Mouse (Mus musculus): ENCODE results near the gene Tspan11. TPM values are rescaled to one million over a fixed set of nuclear protein-coding genes. Genes with fewer than 3 reads are reported as not detected.
A peak's percentile ranks its signal among the peaks of the same experiment; 100 is the strongest.

Tspan11 gene
- polyA plus RNA-seq, 1 experiment: 1.4 TPM

DNA sequence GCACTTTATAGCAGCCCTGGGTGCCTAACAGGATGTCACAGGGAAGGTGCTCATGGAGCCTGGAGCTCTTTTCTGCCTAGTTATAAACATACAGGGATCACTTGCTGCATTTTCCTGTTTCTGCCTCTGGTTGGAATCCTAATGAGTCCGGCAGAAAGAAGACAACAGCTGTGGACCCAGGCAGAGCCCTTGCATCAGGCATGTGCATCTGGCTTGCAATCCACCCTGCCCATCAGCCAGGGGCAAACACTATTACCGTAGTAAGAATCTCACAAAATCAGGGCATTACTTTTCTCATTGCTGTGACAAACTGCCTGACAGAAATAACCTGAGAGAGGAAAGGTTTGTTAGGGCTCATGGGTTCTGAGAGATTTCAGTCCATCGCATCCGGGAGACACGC lies 68.8 kb downstream of the Tspan11 start:
- Histone ChIP-seq H3K27me3 (ENCODE audit: control insufficient read depth, insufficient read depth, low read length) (no peaks in the 10 kb centered on the region), H3K4me3 (ENCODE audit: control insufficient read depth, insufficient read depth, low read length) (no peak overlapping the region), H3K4me1 (replicated peaks; ENCODE audit: control insufficient read depth, insufficient read depth, low read length) (no peaks in the 10 kb centered on the region), H3K27ac (ENCODE audit: control insufficient read depth, insufficient read depth, low read length) (no peak overlapping the region), H3K36me3 (ENCODE audit: control insufficient read depth, insufficient read depth, low read length) (no peaks in the 10 kb centered on the region)
- DNase-seq: no peak
- 47% methylated on average over 5 of the region's 5 CpGs for WGBS
- no peak for TF ChIP-seq POLR2A (IDR thresholded peaks at IDR 0.05; ENCODE audit: control insufficient read depth, extremely low read depth, insufficient read depth, low read length, poor library complexity)
- TF ChIP-seq CTCF (IDR thresholded peaks at IDR 0.05; ENCODE audit: borderline replicate concordance, control insufficient read depth, extremely low read depth, insufficient read depth, low read length, poor library complexity): no peak

GRCm38 (mm10) chr6:127960203-127960602 lies 72.8 kb downstream of the Tspan11 start:
- H3K27me3 ChIP-seq (ENCODE audit: control insufficient read depth, insufficient read depth, low read length): no peaks in the 10 kb centered on the region
- no peaks in the 10 kb centered on the region for H3K36me3 ChIP-seq (ENCODE audit: control insufficient read depth, insufficient read depth, low read length)
- DNase-seq: no peak
- WGBS: 90% methylated on average over 1 of the region's 1 CpGs
- no peaks in the 10 kb centered on the region for H3K4me1 ChIP-seq (replicated peaks; ENCODE audit: control insufficient read depth, insufficient read depth, low read length)
- no peak overlapping the region for H3K27ac ChIP-seq (ENCODE audit: control insufficient read depth, insufficient read depth, low read length)
- TF ChIP-seq POLR2A (IDR thresholded peaks at IDR 0.05; ENCODE audit: control insufficient read depth, extremely low read depth, insufficient read depth, low read length, poor library complexity): no peak
- no peak for TF ChIP-seq CTCF (IDR thresholded peaks at IDR 0.05; ENCODE audit: borderline replicate concordance, control insufficient read depth, extremely low read depth, insufficient read depth, low read length, poor library complexity)
- H3K4me3 ChIP-seq (ENCODE audit: control insufficient read depth, insufficient read depth, low read length): no peak overlapping the region

GRCm38 (mm10) chr6:127965497-127965896 lies 78.1 kb downstream of the Tspan11 start:
- TF ChIP-seq CTCF (IDR thresholded peaks at IDR 0.05; ENCODE audit: borderline replicate concordance, control insufficient read depth, extremely low read depth, insufficient read depth, low read length, poor library complexity): no peak
- no peak for TF ChIP-seq POLR2A (IDR thresholded peaks at IDR 0.05; ENCODE audit: control insufficient read depth, extremely low read depth, insufficient read depth, low read length, poor library complexity)
- Histone ChIP-seq H3K27me3 (ENCODE audit: control insufficient read depth, insufficient read depth, low read length) (no peaks in the 10 kb centered on the region), H3K36me3 (ENCODE audit: control insufficient read depth, insufficient read depth, low read length) (no peaks in the 10 kb centered on the region), H3K4me3 (ENCODE audit: control insufficient read depth, insufficient read depth, low read length) (no peak overlapping the region), H3K4me1 (replicated peaks; ENCODE audit: control insufficient read depth, insufficient read depth, low read length) (no peaks in the 10 kb centered on the region; the same call in 1 of the 2 replicates), H3K27ac (ENCODE audit: control insufficient read depth, insufficient read depth, low read length) (no peak overlapping the region)
- WGBS: 97% methylated on average over 8 of the region's 8 CpGs
- DNase-seq: no peak

GRCm38 (mm10) chr6:127969709-127970108 lies 82.3 kb downstream of the Tspan11 start:
- TF ChIP-seq POLR2A (IDR thresholded peaks at IDR 0.05; ENCODE audit: control insufficient read depth, extremely low read depth, insufficient read depth, low read length, poor library complexity) (no peak), CTCF (IDR thresholded peaks at IDR 0.05; ENCODE audit: borderline replicate concordance, control insufficient read depth, extremely low read depth, insufficient read depth, low read length, poor library complexity) (no peak)

GRCm38 (mm10) chr6:127970120-127970519 lies 82.7 kb downstream of the Tspan11 start:
- no peaks in the 10 kb centered on the region for H3K36me3 ChIP-seq (ENCODE audit: control insufficient read depth, insufficient read depth, low read length)
- no peaks in the 10 kb centered on the region; the same call in 1 of the 2 replicates for H3K4me1 ChIP-seq (replicated peaks; ENCODE audit: control insufficient read depth, insufficient read depth, low read length)
- no peak overlapping the region for H3K4me3 ChIP-seq (ENCODE audit: control insufficient read depth, insufficient read depth, low read length)
- 11% methylated on average over 7 of the region's 7 CpGs for WGBS
- no peak overlapping the region for H3K27ac ChIP-seq (ENCODE audit: control insufficient read depth, insufficient read depth, low read length)
- no peak for TF ChIP-seq POLR2A (IDR thresholded peaks at IDR 0.05; ENCODE audit: control insufficient read depth, extremely low read depth, insufficient read depth, low read length, poor library complexity)
- TF ChIP-seq CTCF (IDR thresholded peaks at IDR 0.05; ENCODE audit: borderline replicate concordance, control insufficient read depth, extremely low read depth, insufficient read depth, low read length, poor library complexity): peak; percentile 87; the same call in 1 of the 2 replicates
- H3K27me3 ChIP-seq (ENCODE audit: control insufficient read depth, insufficient read depth, low read length): no peaks in the 10 kb centered on the region
- peak; percentile 75 for DNase-seq

More at GRCm38 (mm10) chr6:127969709-127970108, 82.3 kb downstream of the Tspan11 start:
- Histone ChIP-seq H3K4me3 (ENCODE audit: control insufficient read depth, insufficient read depth, low read length) (no peak overlapping the region), H3K27me3 (ENCODE audit: control insufficient read depth, insufficient read depth, low read length) (no peaks in the 10 kb centered on the region), H3K27ac (ENCODE audit: control insufficient read depth, insufficient read depth, low read length) (no peak overlapping the region), H3K4me1 (replicated peaks; ENCODE audit: control insufficient read depth, insufficient read depth, low read length) (no peaks in the 10 kb centered on the region; the same call in 1 of the 2 replicates), H3K36me3 (ENCODE audit: control insufficient read depth, insufficient read depth, low read length) (no peaks in the 10 kb centered on the region)
- no peak for DNase-seq
- 85% methylated on average over 7 of the region's 7 CpGs for WGBS

- Histone ChIP-seq H3K27ac (ENCODE audit: control insufficient read depth, insufficient read depth, low read length) (no peak overlapping the region), H3K27me3 (ENCODE audit: control insufficient read depth, insufficient read depth, low read length) (no peaks in the 10 kb centered on the region), H3K36me3 (ENCODE audit: control insufficient read depth, insufficient read depth, low read length) (no peaks in the 10 kb centered on the region), H3K4me1 (replicated peaks; ENCODE audit: control insufficient read depth, insufficient read depth, low read length) (no peaks in the 10 kb centered on the region; the same call in 1 of the 2 replicates), H3K4me3 (ENCODE audit: control insufficient read depth, insufficient read depth, low read length) (no peak overlapping the region)
- no peak for DNase-seq
- WGBS: 90% methylated on average over 5 of the region's 5 CpGs
- TF ChIP-seq CTCF (IDR thresholded peaks at IDR 0.05; ENCODE audit: borderline replicate concordance, control insufficient read depth, extremely low read depth, insufficient read depth, low read length, poor library complexity): no peak
- no peak for TF ChIP-seq POLR2A (IDR thresholded peaks at IDR 0.05; ENCODE audit: control insufficient read depth, extremely low read depth, insufficient read depth, low read length, poor library complexity)
Measured at GRCm38 (mm10) chr6:127970848-127971247, 83.5 kb downstream of the Tspan11 start.

DNA sequence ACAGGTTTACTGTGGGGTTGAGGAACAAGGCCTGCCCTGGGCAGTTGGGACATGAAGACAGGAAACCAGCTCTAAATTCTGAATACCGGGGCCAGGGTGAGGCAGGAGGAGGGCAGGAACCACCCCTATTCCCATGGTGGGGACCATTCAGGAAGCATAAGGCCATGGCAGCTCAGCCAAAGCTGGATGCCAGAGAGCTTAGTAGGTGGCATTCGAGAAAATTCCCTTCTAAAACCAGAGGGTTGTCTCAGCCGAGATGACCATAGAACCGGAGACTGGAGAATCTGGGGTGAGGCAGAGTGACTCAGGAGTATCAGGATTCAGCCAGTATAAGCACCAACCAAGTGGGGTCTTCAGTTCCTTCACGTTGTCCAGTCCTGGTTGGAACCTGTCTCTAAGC lies 84.5 kb downstream of the Tspan11 start:
- no peak for DNase-seq
- 91% methylated on average over 5 of the region's 5 CpGs for WGBS
- no peaks in the 10 kb centered on the region; the same call in 1 of the 2 replicates for H3K4me1 ChIP-seq (replicated peaks; ENCODE audit: control insufficient read depth, insufficient read depth, low read length)
- no peak for TF ChIP-seq CTCF (IDR thresholded peaks at IDR 0.05; ENCODE audit: borderline replicate concordance, control insufficient read depth, extremely low read depth, insufficient read depth, low read length, poor library complexity)
- no peak for TF ChIP-seq POLR2A (IDR thresholded peaks at IDR 0.05; ENCODE audit: control insufficient read depth, extremely low read depth, insufficient read depth, low read length, poor library complexity)
- no peak overlapping the region for H3K27ac ChIP-seq (ENCODE audit: control insufficient read depth, insufficient read depth, low read length)
- H3K4me3 ChIP-seq (ENCODE audit: control insufficient read depth, insufficient read depth, low read length): no peak overlapping the region
- no peaks in the 10 kb centered on the region for H3K36me3 ChIP-seq (ENCODE audit: control insufficient read depth, insufficient read depth, low read length)
- no peaks in the 10 kb centered on the region for H3K27me3 ChIP-seq (ENCODE audit: control insufficient read depth, insufficient read depth, low read length)

Data from thymus, adult 2 months (tissue).